1 mouse cellular context compared by ENCODE assay signal in genomic region chr10:51454365-51454764, GRCm38 (mm10).
TF ChIP-seq lines count a peak whose summit lies in the region.

No protein-coding gene starts in this region.

TF ChIP-seq in CH12.LX, 34 proteins besides CTCF, POLR2A, EP300 and RAD21 (continued from another document):
- TF ChIP-seq ZNF384 (IDR thresholded peaks at IDR 0.05; ENCODE audit: low read depth, low read length) (peak; percentile 46; the same call in 1 of the 2 replicates), IRF4 (IDR thresholded peaks at IDR 0.05; ENCODE audit: low read depth, low read length) (peak; percentile 36; the same call in 1 of the 2 replicates)
TF ChIP-seq in CH12.LX: peak in this region for 10.
